Mouse (Mus musculus) liver, adult 2 months (tissue): ENCODE measurements around the gene Sfrp2. TPM values are rescaled to one million over a fixed set of nuclear protein-coding genes. Genes with fewer than 3 reads are reported as not detected.

Experiments used
- DNase-seq: peaks from one replicate; pipeline ENCODE4 v3.0.0-alpha.2; 2011; ENCODE audit warnings: low read depth, low spot score; ENCODE audit errors: extremely low read depth
- H3K27ac ChIP-seq: fragments of 200-500 bp; replicated peaks from 2 replicates; pipeline ENCODE4 v1.5.1; 2012; ENCODE audit warnings: low read depth, mild to moderate bottlenecking, control low read depth, inconsistent platforms, low read length; ENCODE audit not compliant: insufficient read depth
- H3K27me3 ChIP-seq: fragments of 200-500 bp; 2 replicates; pipeline ENCODE4 v1.6.1; 2012; ENCODE audit warnings: mild to moderate bottlenecking, moderate library complexity, low read length, inconsistent platforms; ENCODE audit not compliant: control insufficient read depth, insufficient read depth
- H3K36me3 ChIP-seq: fragments of 200-500 bp; 2 replicates; pipeline ENCODE4 v1.6.1; 2012; ENCODE audit warnings: low read length, inconsistent platforms; ENCODE audit not compliant: control insufficient read depth, insufficient read depth
- H3K4me1 ChIP-seq: fragments of 200-500 bp; 2 replicates; pipeline ENCODE4 v1.6.1; 2011; ENCODE audit warnings: low read length; ENCODE audit not compliant: control insufficient read depth, insufficient read depth
- H3K4me3 ChIP-seq: fragments of 200-500 bp; 2 replicates; pipeline ENCODE4 v1.5.1; 2011; ENCODE audit warnings: low read depth, mild to moderate bottlenecking, control low read depth, low read length, moderate library complexity; ENCODE audit not compliant: insufficient read depth
- H3K79me2 ChIP-seq: fragments of 200-500 bp; 2 replicates; pipeline ENCODE4 v1.6.1; 2012; ENCODE audit warnings: inconsistent platforms, mild to moderate bottlenecking, low read length, moderate library complexity; ENCODE audit not compliant: control insufficient read depth, insufficient read depth
- H3K9ac ChIP-seq: fragments of 200-500 bp; 2 replicates; pipeline ENCODE4 v1.6.1; 2012; ENCODE audit warnings: low read depth, mild to moderate bottlenecking, control low read depth, inconsistent platforms, low read length
- CTCF ChIP-seq: fragments of 200-500 bp; IDR thresholded peaks from 2 replicates; pipeline ENCODE4 v1.5.1; 2011; ENCODE audit warnings: low read depth, low read length, control low read depth
- POLR2A ChIP-seq: fragments of 200-500 bp; IDR thresholded peaks from 2 replicates; pipeline ENCODE4 v1.6.1; 2011; ENCODE audit warnings: low read length, control low read depth; ENCODE audit not compliant: insufficient read depth; ENCODE audit errors: extremely low read depth
- WGBS: fragments of 180-500 bp; shearing (Covaris S2); methylation state at CpG from one replicate; pipeline ENCODE4 v1.1.7; 2018; 5-methylcytosine and 5-hydroxymethylcytosine counted together
- polyA plus RNA-seq: library from polyadenylated mRNA; depleted of rRNA; stranded (reverse); fragments of >200 nt; gene quantifications from 2 replicates; pipeline ENCODE4 v1.2.3, GENCODE M21; 2012
- total RNA-seq: library from RNA; depleted of rRNA; stranded (reverse); fragments of >200 nt; gene quantifications from 2 replicates; pipeline ENCODE4 v1.2.3, GENCODE M21; 2014

The Sfrp2 gene
- total and polyA plus RNA-seq, 2 experiments: 0.22 TPM; not detected in 1

GRCm38 (mm10) chr3:83733985-83734384 lies 32.1 kb upstream of the Sfrp2 start:
- Histone ChIP-seq H3K27ac (no peak overlapping the region), H3K4me1 (no peaks in the 10 kb centered on the region), H3K27me3 (no peaks in the 10 kb centered on the region), H3K4me3 (no peak overlapping the region), H3K79me2 (no peaks in the 10 kb centered on the region), H3K36me3 (no peaks in the 10 kb centered on the region), H3K9ac (no peak overlapping the region)
- 89% methylated on average over 8 of the region's 8 CpGs for WGBS
- TF ChIP-seq POLR2A: no peak
- TF ChIP-seq CTCF: no peak
- DNase-seq: no peak

GRCm38 (mm10) chr3:83736980-83737379 lies 29.1 kb upstream of the Sfrp2 start:
- H3K4me3 ChIP-seq: no peak overlapping the region
- WGBS: 94% methylated on average over 4 of the region's 4 CpGs
- TF ChIP-seq CTCF: no peak
- no peak for TF ChIP-seq POLR2A

GRCm38 (mm10) chr3:83740246-83740645 lies 25.9 kb upstream of the Sfrp2 start:
- Histone ChIP-seq H3K4me1 (no peaks in the 10 kb centered on the region), H3K27ac (no peak overlapping the region), H3K27me3 (no peaks in the 10 kb centered on the region), H3K4me3 (no peak overlapping the region), H3K79me2 (no peaks in the 10 kb centered on the region), H3K9ac (no peak overlapping the region), H3K36me3 (no peaks in the 10 kb centered on the region)
- TF ChIP-seq POLR2A (no peak), CTCF (no peak)
- DNase-seq: no peak
- 67% methylated on average over 2 of the region's 2 CpGs for WGBS

More at GRCm38 (mm10) chr3:83736980-83737379, 29.1 kb upstream of the Sfrp2 start:
- no peak overlapping the region for H3K9ac ChIP-seq
- no peaks in the 10 kb centered on the region for H3K36me3 ChIP-seq
- DNase-seq: no peak
- no peaks in the 10 kb centered on the region for H3K4me1 ChIP-seq
- H3K27me3 ChIP-seq: no peaks in the 10 kb centered on the region
- no peaks in the 10 kb centered on the region for H3K79me2 ChIP-seq
- no peak overlapping the region for H3K27ac ChIP-seq

GRCm38 (mm10) chr3:83747276-83747675 lies 18.8 kb upstream of the Sfrp2 start:
- WGBS: 81% methylated on average over 4 of the region's 4 CpGs
- Histone ChIP-seq H3K9ac (no peak overlapping the region), H3K4me3 (no peak overlapping the region), H3K4me1 (no peaks in the 10 kb centered on the region), H3K36me3 (no peaks in the 10 kb centered on the region), H3K27ac (no peak overlapping the region), H3K79me2 (no peaks in the 10 kb centered on the region), H3K27me3 (no peaks in the 10 kb centered on the region)
- DNase-seq: no peak
- TF ChIP-seq CTCF: no peak
- no peak for TF ChIP-seq POLR2A

- Histone ChIP-seq H3K4me3 (no peak overlapping the region), H3K27me3 (no peaks in the 10 kb centered on the region; the same call in 1 of the 2 replicates), H3K9ac (no peak overlapping the region), H3K4me1 (no peaks in the 10 kb centered on the region), H3K79me2 (no peaks in the 10 kb centered on the region), H3K27ac (no peak overlapping the region), H3K36me3 (no peaks in the 10 kb centered on the region)
- TF ChIP-seq POLR2A (no peak), CTCF (no peak)
- WGBS: 80% methylated on average over 5 of the region's 5 CpGs
- DNase-seq: no peak
Measured at GRCm38 (mm10) chr3:83747895-83748294, 18.2 kb upstream of the Sfrp2 start.

- TF ChIP-seq CTCF: no peak
- TF ChIP-seq POLR2A: no peak
- no peaks in the 10 kb centered on the region for H3K36me3 ChIP-seq
- H3K4me3 ChIP-seq: no peak overlapping the region
- no peaks in the 10 kb centered on the region for H3K79me2 ChIP-seq
- no peaks in the 10 kb centered on the region for H3K4me1 ChIP-seq
- WGBS: 26% methylated on average over 2 of the region's 2 CpGs
- no peak overlapping the region for H3K9ac ChIP-seq
- peak; percentile 10 for DNase-seq
- no peak overlapping the region for H3K27ac ChIP-seq
- H3K27me3 ChIP-seq: no peaks in the 10 kb centered on the region; the same call in 1 of the 2 replicates
Measured at GRCm38 (mm10) chr3:83751625-83752024, 14.5 kb upstream of the Sfrp2 start.
